Mouse (Mus musculus) forebrain, embryonic 15.5 days (tissue): ENCODE results near the gene Dock9. TPM values are rescaled to one million over a fixed set of nuclear protein-coding genes. Genes with fewer than 3 reads are reported as not detected.

Source experiments
- ATAC-seq: fragments of 200-750 bp; cut with Nextera tagmentation; replicated peaks from 2 replicates; pipeline ENCODE4 v1.8.0; 2017; ENCODE audit warnings: mild to moderate bottlenecking, moderate TSS enrichment, moderate library complexity
- H3K27ac ChIP-seq: fragments of 300-500 bp; sonication (generic); replicated peaks from 2 replicates; pipeline ENCODE4 v1.5.1; 2015; ENCODE audit warnings: mild to moderate bottlenecking, inconsistent platforms
- H3K27me3 ChIP-seq: fragments of 300-500 bp; sonication (generic); 2 replicates; pipeline ENCODE4 v1.6.1; 2015; ENCODE audit warnings: inconsistent platforms
- H3K36me3 ChIP-seq: fragments of 300-500 bp; sonication (generic); 2 replicates; pipeline ENCODE4 v1.6.1; 2015; ENCODE audit warnings: mild to moderate bottlenecking, inconsistent platforms
- H3K4me1 ChIP-seq: fragments of 300-500 bp; sonication (generic); 2 replicates; pipeline ENCODE4 v1.6.1; 2015; ENCODE audit warnings: inconsistent platforms
- H3K4me2 ChIP-seq: fragments of 300-500 bp; sonication (generic); replicated peaks from 2 replicates; pipeline ENCODE4 v1.6.1; 2015; ENCODE audit warnings: mild to moderate bottlenecking, inconsistent platforms
- H3K4me3 ChIP-seq: fragments of 300-500 bp; sonication (generic); 2 replicates; pipeline ENCODE4 v1.5.1; 2015; ENCODE audit warnings: mild to moderate bottlenecking, inconsistent platforms
- H3K9ac ChIP-seq: fragments of 300-500 bp; sonication (generic); replicated peaks from 2 replicates; pipeline ENCODE4 v1.6.1; 2015; ENCODE audit warnings: mild to moderate bottlenecking, inconsistent platforms
- H3K9me3 ChIP-seq: fragments of 300-500 bp; sonication (generic); 2 replicates; pipeline ENCODE4 v1.6.1; 2016; ENCODE audit warnings: inconsistent platforms
- WGBS: fragments of 180-500 bp; shearing (Covaris S2); methylation state at CpG from one replicate; pipeline ENCODE4 v1.1.7; 2015; ENCODE audit warnings: mixed read lengths; 5-methylcytosine and 5-hydroxymethylcytosine counted together
- polyA plus RNA-seq: library from polyadenylated mRNA; unstranded; fragments of >200 nt; fragmentation: Nextera tagmentation; extraction: Ambion mirVana; gene quantifications from 2 replicates; pipeline ENCODE4 v1.2.1, GENCODE M21; 2015

Dock9 gene
- polyA plus RNA-seq, 1 experiment from 2014 or later: 11.1 TPM

- ATAC-seq: no peak
- Histone ChIP-seq H3K27me3 (no peaks in the 10 kb centered on the region), H3K4me1 (no peaks in the 10 kb centered on the region), H3K4me2 (no peak overlapping the region), H3K4me3 (no peak overlapping the region), H3K27ac (no peak overlapping the region), H3K9ac (no peak overlapping the region), H3K36me3 (no peaks in the 10 kb centered on the region), H3K9me3 (no peaks in the 10 kb centered on the region)
- WGBS: 91% methylated on average over 6 of the region's 6 CpGs
Measured at GRCm38 (mm10) chr14:121597073-121597472, 200.6 kb downstream of the Dock9 start.

- Histone ChIP-seq H3K27ac (no peak overlapping the region), H3K36me3 (no peaks in the 10 kb centered on the region), H3K9me3 (no peaks in the 10 kb centered on the region), H3K4me1 (no peaks in the 10 kb centered on the region), H3K4me2 (no peak overlapping the region), H3K9ac (no peak overlapping the region), H3K27me3 (no peaks in the 10 kb centered on the region), H3K4me3 (no peak overlapping the region)
- ATAC-seq: no peak
- 86% methylated on average over 9 of the region's 9 CpGs for WGBS
Measured at GRCm38 (mm10) chr14:121596631-121597030, 201.0 kb downstream of the Dock9 start.

GRCm38 (mm10) chr14:121594684-121595083, 203.0 kb downstream of the Dock9 start:
- Histone ChIP-seq H3K4me1 (no peaks in the 10 kb centered on the region), H3K4me2 (no peak overlapping the region), H3K36me3 (no peaks in the 10 kb centered on the region), H3K9ac (no peak overlapping the region), H3K27ac (no peak overlapping the region), H3K27me3 (no peaks in the 10 kb centered on the region), H3K9me3 (no peaks in the 10 kb centered on the region), H3K4me3 (no peak overlapping the region)
- 74% methylated on average over 5 of the region's 5 CpGs for WGBS
- no peak for ATAC-seq

GRCm38 (mm10) chr14:121593313-121593929, 204.2 kb downstream of the Dock9 start:
- Histone ChIP-seq H3K4me3 (no peak overlapping the region), H3K4me1 (no peaks in the 10 kb centered on the region), H3K36me3 (no peaks in the 10 kb centered on the region), H3K9ac (no peak overlapping the region), H3K27me3 (no peaks in the 10 kb centered on the region), H3K4me2 (no peak overlapping the region), H3K9me3 (no peaks in the 10 kb centered on the region), H3K27ac (no peak overlapping the region)
- 61% methylated on average over 10 of the region's 10 CpGs for WGBS
- ATAC-seq: no peak

- H3K9me3 ChIP-seq: no peaks in the 10 kb centered on the region
- H3K27me3 ChIP-seq: no peaks in the 10 kb centered on the region
- no peaks in the 10 kb centered on the region for H3K36me3 ChIP-seq
- ATAC-seq: no peak
- H3K27ac ChIP-seq: no peak overlapping the region
- no peak overlapping the region for H3K9ac ChIP-seq
- WGBS: 41% methylated on average over 3 of the region's 3 CpGs
- no peak overlapping the region for H3K4me2 ChIP-seq
- H3K4me3 ChIP-seq: no peak overlapping the region
- H3K4me1 ChIP-seq: no peaks in the 10 kb centered on the region
Measured at GRCm38 (mm10) chr14:121592890-121593289, 204.7 kb downstream of the Dock9 start.

- Histone ChIP-seq H3K27me3 (no peaks in the 10 kb centered on the region), H3K27ac (no peak overlapping the region), H3K36me3 (no peaks in the 10 kb centered on the region), H3K9me3 (no peaks in the 10 kb centered on the region), H3K4me3 (no peak overlapping the region), H3K4me2 (no peak overlapping the region), H3K4me1 (no peaks in the 10 kb centered on the region), H3K9ac (no peak overlapping the region)
- ATAC-seq: no peak
- WGBS: 69% methylated on average over 9 of the region's 9 CpGs
Measured at GRCm38 (mm10) chr14:121592356-121592755, 205.3 kb downstream of the Dock9 start.

- Histone ChIP-seq H3K4me1 (no peaks in the 10 kb centered on the region), H3K36me3 (no peaks in the 10 kb centered on the region), H3K4me2 (no peak overlapping the region), H3K4me3 (no peak overlapping the region), H3K9me3 (no peaks in the 10 kb centered on the region), H3K9ac (no peak overlapping the region), H3K27me3 (no peaks in the 10 kb centered on the region), H3K27ac (no peak overlapping the region)
- WGBS: 53% methylated on average over 10 of the region's 10 CpGs
- ATAC-seq: peak; percentile 64
Measured at GRCm38 (mm10) chr14:121589097-121589725, 208.4 kb downstream of the Dock9 start.

- Histone ChIP-seq H3K27me3 (no peaks in the 10 kb centered on the region), H3K9ac (no peak overlapping the region), H3K4me1 (no peaks in the 10 kb centered on the region), H3K36me3 (no peaks in the 10 kb centered on the region), H3K27ac (no peak overlapping the region), H3K4me2 (no peak overlapping the region), H3K9me3 (no peaks in the 10 kb centered on the region), H3K4me3 (no peak overlapping the region)
- ATAC-seq: peak; percentile 51
- 70% methylated on average over 4 of the region's 4 CpGs for WGBS
Measured at GRCm38 (mm10) chr14:121588451-121588850, 209.2 kb downstream of the Dock9 start.

GRCm38 (mm10) chr14:121585906-121586765, 211.5 kb downstream of the Dock9 start:
- Histone ChIP-seq H3K36me3 (no peaks in the 10 kb centered on the region), H3K4me3 (no peak overlapping the region), H3K9ac (no peak overlapping the region), H3K9me3 (no peaks in the 10 kb centered on the region), H3K27ac (no peak overlapping the region), H3K27me3 (no peaks in the 10 kb centered on the region), H3K4me2 (no peak overlapping the region), H3K4me1 (no peaks in the 10 kb centered on the region)
- 70% methylated on average over 21 of the region's 21 CpGs for WGBS
- ATAC-seq: no peak

GRCm38 (mm10) chr14:121579055-121579454, 218.6 kb downstream of the Dock9 start:
- ATAC-seq: peak; percentile 56; the same call in 1 of the 2 replicates
- 41% methylated on average over 3 of the region's 3 CpGs for WGBS
- H3K4me2 ChIP-seq: no peak overlapping the region
- H3K4me1 ChIP-seq: no peaks in the 10 kb centered on the region
- H3K36me3 ChIP-seq: no peaks in the 10 kb centered on the region
- no peak overlapping the region for H3K9ac ChIP-seq
- H3K4me3 ChIP-seq: no peak overlapping the region
- H3K9me3 ChIP-seq: no peaks in the 10 kb centered on the region
- H3K27ac ChIP-seq: no peak overlapping the region
- H3K27me3 ChIP-seq: no peaks in the 10 kb centered on the region

- ATAC-seq: no peak
- Histone ChIP-seq H3K9ac (no peak overlapping the region), H3K4me1 (no peaks in the 10 kb centered on the region), H3K36me3 (no peaks in the 10 kb centered on the region), H3K4me2 (no peak overlapping the region), H3K4me3 (no peak overlapping the region), H3K9me3 (no peaks in the 10 kb centered on the region), H3K27ac (no peak overlapping the region), H3K27me3 (no peaks in the 10 kb centered on the region)
- WGBS: 92% methylated on average over 5 of the region's 5 CpGs
Measured at GRCm38 (mm10) chr14:121573391-121573790, 224.2 kb downstream of the Dock9 start.

- Histone ChIP-seq H3K9me3 (no peaks in the 10 kb centered on the region), H3K4me1 (peaks cover 10% of the 10 kb centered on the region), H3K27ac (no peak overlapping the region), H3K4me2 (no peak overlapping the region), H3K4me3 (no peak overlapping the region), H3K36me3 (no peaks in the 10 kb centered on the region), H3K9ac (no peak overlapping the region), H3K27me3 (no peaks in the 10 kb centered on the region)
- 11% methylated on average over 9 of the region's 9 CpGs for WGBS
- ATAC-seq: peak; percentile 45; the same call in 1 of the 2 replicates
Measured at GRCm38 (mm10) chr14:121566794-121567201, 230.8 kb downstream of the Dock9 start.
